Mouse (Mus musculus) spleen, adult 2 months (tissue): Measurements from ENCODE around the gene Txlnb. TPM values are rescaled to one million over a fixed set of nuclear protein-coding genes. Genes with fewer than 3 reads are reported as not detected.

Source experiments
- DNase-seq, 2 experiments: peaks; one replicate each; pipeline versions ENCODE4 v3.0.0 to v3.0.0-alpha.2; 2012 to 2021; ENCODE audit warnings: low spot score in 2 of 2, low read depth in 1 of 2
- H3K27ac ChIP-seq: fragments of 200-500 bp; 2 replicates; pipeline ENCODE4 v1.5.1; 2012; ENCODE audit warnings: low read length, inconsistent platforms; ENCODE audit not compliant: insufficient read depth
- H3K27me3 ChIP-seq: fragments of 200-500 bp; 2 replicates; pipeline ENCODE4 v1.6.1; 2012; ENCODE audit warnings: mild to moderate bottlenecking, moderate library complexity, low read length, inconsistent platforms; ENCODE audit not compliant: control insufficient read depth, insufficient read depth
- H3K36me3 ChIP-seq: fragments of 200-500 bp; 2 replicates; pipeline ENCODE4 v1.6.1; 2012; ENCODE audit warnings: mild to moderate bottlenecking, low read length, inconsistent platforms; ENCODE audit not compliant: control insufficient read depth, insufficient read depth
- H3K4me1 ChIP-seq: fragments of 200-500 bp; 2 replicates; pipeline ENCODE4 v1.6.1; 2011; ENCODE audit warnings: inconsistent platforms; ENCODE audit not compliant: control insufficient read depth, insufficient read depth, insufficient read length
- H3K4me3 ChIP-seq: fragments of 200-500 bp; 2 replicates; pipeline ENCODE4 v1.5.1; 2011; ENCODE audit warnings: mild to moderate bottlenecking, inconsistent platforms; ENCODE audit not compliant: insufficient read depth, insufficient read length; ENCODE audit errors: extremely low read depth
- CTCF ChIP-seq: fragments of 200-500 bp; IDR thresholded peaks from 2 replicates; pipeline ENCODE4 v1.5.1; 2011; ENCODE audit warnings: mild to moderate bottlenecking, inconsistent platforms; ENCODE audit not compliant: insufficient read depth, insufficient read length, insufficient replicate concordance; ENCODE audit errors: extremely low read depth
- POLR2A ChIP-seq: fragments of 200-500 bp; IDR thresholded peaks from 2 replicates; pipeline ENCODE4 v1.6.1; 2011; ENCODE audit warnings: low read depth, low read length, inconsistent platforms
- WGBS: fragments of 180-500 bp; shearing (Covaris S2); methylation state at CpG from one replicate; pipeline ENCODE4 v1.1.7; 2018; 5-methylcytosine and 5-hydroxymethylcytosine counted together
- polyA plus RNA-seq: library from polyadenylated mRNA; depleted of rRNA; stranded (reverse); fragments of >200 nt; gene quantifications from 2 replicates; pipeline ENCODE4 v1.2.3, GENCODE M21; 2012; rRNA removed

Txlnb gene
- polyA plus RNA-seq, 1 experiment: 0.11 TPM

GRCm38 (mm10) chr10:17857647-17858261 is 61.7 kb downstream of the Txlnb start:
- H3K27ac ChIP-seq: no peak overlapping the region
- WGBS: 88% methylated on average over 9 of the region's 9 CpGs
- H3K4me3 ChIP-seq: no peak overlapping the region
- DNase-seq: no peak
- no peaks in the 10 kb centered on the region for H3K4me1 ChIP-seq
- no peaks in the 10 kb centered on the region for H3K36me3 ChIP-seq
- H3K27me3 ChIP-seq: no peaks in the 10 kb centered on the region
- TF ChIP-seq CTCF: no peak
- no peak for TF ChIP-seq POLR2A

- no peak overlapping the region for H3K27ac ChIP-seq
- 83% methylated on average over 6 of the region's 6 CpGs for whole genome bisulfite sequencing
- no peaks in the 10 kb centered on the region for H3K36me3 ChIP-seq
- TF ChIP-seq CTCF (no peak), POLR2A (no peak)
- H3K27me3 ChIP-seq: no peaks in the 10 kb centered on the region
- DNase-seq: no peak
- H3K4me1 ChIP-seq: no peaks in the 10 kb centered on the region
- H3K4me3 ChIP-seq: no peak overlapping the region
Measured at GRCm38 (mm10) chr10:17860701-17861480, 64.9 kb downstream of the Txlnb start.

DNA sequence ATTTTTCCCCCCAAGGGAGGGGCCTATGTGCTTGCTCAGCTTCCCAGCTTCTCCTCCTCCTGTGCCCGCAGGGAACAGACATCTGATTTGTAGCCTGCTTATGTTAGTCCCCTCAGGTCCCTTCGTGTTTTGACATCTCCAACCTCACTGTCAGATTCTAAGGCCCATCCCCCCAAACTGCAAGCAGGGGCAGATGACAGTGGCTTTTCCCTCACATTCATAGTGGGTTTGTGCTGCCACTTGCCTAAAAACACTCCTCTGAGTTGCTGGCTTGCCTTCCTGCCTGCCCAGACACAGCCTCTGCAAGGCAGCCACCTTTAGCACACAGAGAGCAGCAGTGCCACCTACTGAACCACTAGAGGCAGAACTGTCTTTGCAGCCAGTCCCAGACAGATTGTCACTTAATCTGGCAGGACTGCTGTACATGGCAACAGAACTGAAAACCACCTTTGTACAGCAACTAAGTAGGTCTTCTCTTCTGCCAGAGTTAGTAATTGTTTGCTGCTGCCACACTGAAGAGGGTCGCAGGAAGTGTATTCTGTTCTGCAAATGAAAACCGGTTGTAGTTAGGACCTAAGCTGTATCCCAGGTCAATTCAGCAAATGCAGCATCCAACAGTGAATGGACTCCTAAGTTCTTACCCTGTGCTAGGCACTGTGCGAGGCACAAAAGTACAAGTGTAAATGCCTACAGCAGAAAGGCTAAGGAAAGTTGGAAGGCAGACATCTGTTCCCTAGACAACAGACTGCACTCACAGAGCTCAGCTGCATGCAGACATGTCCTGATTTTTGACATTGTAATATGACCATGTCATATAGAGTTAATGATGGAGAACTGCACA is 74.0 kb downstream of the Txlnb start:
- Histone ChIP-seq H3K4me3 (no peak overlapping the region), H3K27ac (no peak overlapping the region), H3K4me1 (no peaks in the 10 kb centered on the region), H3K27me3 (no peaks in the 10 kb centered on the region), H3K36me3 (no peaks in the 10 kb centered on the region)
- WGBS: 57% methylated on average over 5 of the region's 5 CpGs
- TF ChIP-seq POLR2A (no peak), CTCF (peak; percentile 68; the same call in 1 of the 2 replicates)
- DNase-seq: peak; percentile 15 to 36

- Histone ChIP-seq H3K4me1 (no peaks in the 10 kb centered on the region), H3K27me3 (no peaks in the 10 kb centered on the region), H3K36me3 (no peaks in the 10 kb centered on the region), H3K27ac (no peak overlapping the region), H3K4me3 (no peak overlapping the region)
- 87% methylated on average over 8 of the region's 8 CpGs for WGBS
- TF ChIP-seq POLR2A (no peak), CTCF (no peak)
- DNase-seq: no peak
Measured at GRCm38 (mm10) chr10:17878002-17878919, 82.2 kb downstream of the Txlnb start.

- no peak overlapping the region for H3K4me3 ChIP-seq
- H3K27me3 ChIP-seq: no peaks in the 10 kb centered on the region
- no peaks in the 10 kb centered on the region for H3K4me1 ChIP-seq
- H3K36me3 ChIP-seq: no peaks in the 10 kb centered on the region
- no peak for DNase-seq
- no peak overlapping the region for H3K27ac ChIP-seq
- TF ChIP-seq POLR2A (no peak), CTCF (no peak)
- WGBS: 75% methylated on average over 3 of the region's 3 CpGs
Measured at GRCm38 (mm10) chr10:17880038-17880437, 84.0 kb downstream of the Txlnb start.

GRCm38 (mm10) chr10:17880724-17881123 is 84.7 kb downstream of the Txlnb start:
- H3K27ac ChIP-seq: no peak overlapping the region
- no peaks in the 10 kb centered on the region for H3K36me3 ChIP-seq
- no peak for TF ChIP-seq POLR2A
- no peak for TF ChIP-seq CTCF
- no peak overlapping the region for H3K4me3 ChIP-seq
- H3K4me1 ChIP-seq: no peaks in the 10 kb centered on the region
- no peak for DNase-seq
- WGBS: 77% methylated on average over 2 of the region's 2 CpGs
- H3K27me3 ChIP-seq: no peaks in the 10 kb centered on the region

Other genes starting within 250 kb of the Txlnb start
- gene Cited2, start 73.0 kb upstream of the Txlnb start, polyA plus RNA-seq: 34.8 and 52.5 TPM in 2 replicates
- gene Heca, start 151.8 kb downstream of the Txlnb start, polyA plus RNA-seq: 25.0 and 31.6 TPM in 2 replicates
- gene Abracl, start 227.1 kb downstream of the Txlnb start, polyA plus RNA-seq: 3.5 and 3.7 TPM in 2 replicates